Mouse (Mus musculus) midbrain, embryonic 15.5 days (tissue): ENCODE measurements around the gene Galnt4. TPM values are rescaled to one million over a fixed set of nuclear protein-coding genes. Genes with fewer than 3 reads are reported as not detected.

Experiments used
- ATAC-seq: fragments of 200-750 bp; cut with Nextera tagmentation; replicated peaks from 2 replicates; pipeline ENCODE4 v1.8.0; 2017; ENCODE audit warnings: moderate TSS enrichment
- H3K27ac ChIP-seq: fragments of 300-500 bp; sonication (generic); 2 replicates; pipeline ENCODE4 v1.5.1; 2015; ENCODE audit warnings: mild to moderate bottlenecking, inconsistent platforms
- H3K27me3 ChIP-seq: fragments of 300-500 bp; sonication (generic); replicated peaks from 2 replicates; pipeline ENCODE4 v1.6.1; 2015; ENCODE audit warnings: inconsistent platforms
- H3K36me3 ChIP-seq: fragments of 300-500 bp; sonication (generic); replicated peaks from 2 replicates; pipeline ENCODE4 v1.6.1; 2015; ENCODE audit warnings: inconsistent platforms
- H3K4me1 ChIP-seq: fragments of 300-500 bp; sonication (generic); 2 replicates; pipeline ENCODE4 v1.6.1; 2015; ENCODE audit warnings: inconsistent platforms
- H3K4me2 ChIP-seq: fragments of 300-500 bp; sonication (generic); 2 replicates; pipeline ENCODE4 v1.6.1; 2015; ENCODE audit warnings: inconsistent platforms, mild to moderate bottlenecking, moderate library complexity
- H3K4me3 ChIP-seq: fragments of 300-500 bp; sonication (generic); 2 replicates; pipeline ENCODE4 v1.5.1; 2015; ENCODE audit warnings: mild to moderate bottlenecking, inconsistent platforms
- H3K9ac ChIP-seq: fragments of 300-500 bp; sonication (generic); 2 replicates; pipeline ENCODE4 v1.6.1; 2015; ENCODE audit warnings: mild to moderate bottlenecking, inconsistent platforms
- H3K9me3 ChIP-seq: fragments of 300-500 bp; sonication (generic); 2 replicates; pipeline ENCODE4 v1.6.1; 2016; ENCODE audit warnings: inconsistent platforms
- WGBS: fragments of 180-500 bp; shearing (Covaris S2); methylation state at CpG from one replicate; pipeline ENCODE4 v1.1.7; 2015; ENCODE audit warnings: mixed read lengths; 5-methylcytosine and 5-hydroxymethylcytosine counted together
- polyA plus RNA-seq: library from polyadenylated mRNA; unstranded; fragments of >200 nt; fragmentation: Nextera tagmentation; extraction: Ambion mirVana; gene quantifications from 2 replicates; pipeline ENCODE4 v1.2.1, GENCODE M21; 2015

Galnt4 gene
- polyA plus RNA-seq, 1 experiment from 2014 or later, result 2.7 TPM

DNA sequence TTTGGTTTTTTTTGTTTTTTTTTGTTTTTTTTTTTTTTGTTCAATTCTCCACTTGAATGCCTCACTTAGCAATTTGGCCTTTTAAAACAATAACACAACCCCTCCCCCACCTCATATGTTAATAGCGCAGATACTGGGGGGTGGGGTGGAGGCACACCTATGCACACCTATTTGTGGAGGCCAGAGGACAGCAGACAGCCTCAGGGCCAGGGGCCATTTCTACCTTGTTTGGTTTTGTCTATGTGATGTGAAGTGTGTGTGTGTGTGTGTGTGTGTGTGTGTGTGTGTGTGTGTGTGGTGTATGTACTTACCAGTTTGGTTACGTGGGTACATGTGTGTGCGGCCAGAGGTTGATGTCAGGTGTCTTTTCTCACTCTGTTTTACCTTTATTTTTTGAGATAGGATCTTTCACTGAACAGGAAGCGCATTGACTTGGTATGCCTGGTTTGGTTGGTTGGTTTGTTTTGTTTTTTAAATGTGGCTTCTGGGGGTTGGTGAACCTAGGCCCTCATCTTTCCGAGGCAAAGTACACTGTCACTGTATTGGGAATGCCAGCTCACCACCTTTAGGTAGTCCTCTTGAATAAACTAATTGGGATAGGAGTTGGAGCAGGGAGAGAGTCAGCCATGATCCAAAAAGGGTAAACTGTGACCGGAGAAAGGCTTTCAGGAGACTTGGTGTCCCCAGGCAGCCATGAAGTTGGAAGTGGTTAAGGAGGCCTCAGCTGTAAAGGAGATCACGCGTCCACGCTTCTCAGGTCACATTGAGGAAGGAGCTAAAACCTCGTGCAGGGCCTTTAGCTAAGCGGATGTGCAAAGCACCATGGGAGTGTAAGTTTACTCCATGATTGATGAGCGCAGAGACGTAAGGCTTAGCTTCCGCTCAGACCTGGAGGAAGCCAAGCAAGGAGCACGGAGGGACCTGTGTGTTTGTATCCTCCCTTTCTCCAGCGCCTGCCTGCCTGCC, 9.0 kb downstream of the Galnt4 start:
- Histone ChIP-seq H3K9ac (no peak overlapping the region), H3K4me2 (no peak overlapping the region), H3K4me3 (no peak overlapping the region), H3K9me3 (no peaks in the 10 kb centered on the region), H3K27ac (no peak overlapping the region), H3K4me1 (peaks cover 14% of the 10 kb centered on the region; the same call in 1 of the 2 replicates), H3K36me3 (no peaks in the 10 kb centered on the region), H3K27me3 (no peaks in the 10 kb centered on the region)
- ATAC-seq, result no peak
- WGBS, result 93% methylated on average over 16 of the region's 16 CpGs

GRCm38 (mm10) chr10:99117876-99118275, 9.9 kb downstream of the Galnt4 start:
- Histone ChIP-seq H3K9ac (no peak overlapping the region), H3K36me3 (no peaks in the 10 kb centered on the region), H3K9me3 (no peaks in the 10 kb centered on the region), H3K4me2 (no peak overlapping the region), H3K27me3 (no peaks in the 10 kb centered on the region), H3K4me3 (no peak overlapping the region), H3K27ac (no peak overlapping the region), H3K4me1 (peaks cover 9% of the 10 kb centered on the region; the same call in 1 of the 2 replicates)
- ATAC-seq, result no peak
- 86% methylated on average over 10 of the region's 10 CpGs for WGBS

- Histone ChIP-seq H3K27me3 (no peaks in the 10 kb centered on the region), H3K4me2 (no peak overlapping the region), H3K9me3 (no peaks in the 10 kb centered on the region), H3K27ac (no peak overlapping the region), H3K36me3 (no peaks in the 10 kb centered on the region), H3K4me1 (0 out of 2 replicates have a peak, but pooled peaks cover 6% of the 10 kb centered on the region), H3K4me3 (no peak overlapping the region), H3K9ac (no peak overlapping the region)
- no peak for ATAC-seq
- WGBS, result 88% methylated on average over 6 of the region's 6 CpGs
These were observed 10.7 kb downstream of the Galnt4 start for GRCm38 (mm10) chr10:99118697-99119096.

DNA sequence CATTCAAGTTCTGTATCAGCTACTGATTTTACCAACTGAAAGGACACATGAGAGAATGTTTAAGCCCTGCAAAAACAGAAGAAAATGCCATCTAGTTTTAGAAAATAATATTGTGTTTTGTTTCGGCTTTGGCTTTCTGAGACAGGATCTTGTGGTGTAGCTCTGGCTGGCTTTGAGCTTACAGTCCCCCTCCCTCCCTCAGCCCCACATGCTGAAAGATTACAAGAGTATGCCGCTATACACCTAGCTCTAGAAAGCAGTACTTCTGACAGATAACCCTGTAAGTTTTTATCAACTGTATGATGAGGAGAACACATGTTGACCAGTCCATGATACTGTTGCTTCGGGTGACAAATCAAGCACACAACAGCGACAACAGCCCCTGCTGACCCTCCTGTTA, 11.5 kb downstream of the Galnt4 start:
- 91% methylated on average over 4 of the region's 4 CpGs for WGBS
- no peak for ATAC-seq
- H3K9ac ChIP-seq, result no peak overlapping the region

GRCm38 (mm10) chr10:99126225-99126624, 18.3 kb downstream of the Galnt4 start, which contains the start of gene Phxr2:
Phxr2 (minus strand) TSS chr10:99126325.
- no peak for ATAC-seq
- Histone ChIP-seq H3K36me3 (no peaks in the 10 kb centered on the region; the same call in 1 of the 2 replicates), H3K4me2 (no peak within 1 kb of the TSS), H3K27me3 (no peaks in the 10 kb centered on the region), H3K9me3 (no peaks in the 10 kb centered on the region), H3K4me3 (no peak within 1 kb of the TSS), H3K4me1 (no peaks in the 10 kb centered on the region), H3K9ac (no peak within 1 kb of the TSS), H3K27ac (no peak within 1 kb of the TSS)
- 90% methylated on average over 4 of the region's 4 CpGs for WGBS

More for the DNA sequence above, 11.5 kb downstream of the Galnt4 start:
- Histone ChIP-seq H3K4me2 (no peak overlapping the region), H3K36me3 (no peaks in the 10 kb centered on the region), H3K27ac (no peak overlapping the region), H3K4me1 (0 out of 2 replicates have a peak, but pooled peaks cover 6% of the 10 kb centered on the region), H3K27me3 (no peaks in the 10 kb centered on the region), H3K9me3 (no peaks in the 10 kb centered on the region), H3K4me3 (no peak overlapping the region)

GRCm38 (mm10) chr10:99126954-99127353, 19.0 kb downstream of the Galnt4 start:
- Histone ChIP-seq H3K27me3 (no peaks in the 10 kb centered on the region), H3K9me3 (no peaks in the 10 kb centered on the region), H3K9ac (no peak overlapping the region), H3K36me3 (no peaks in the 10 kb centered on the region; the same call in 1 of the 2 replicates), H3K4me2 (no peak overlapping the region), H3K4me3 (no peak overlapping the region), H3K4me1 (no peaks in the 10 kb centered on the region), H3K27ac (no peak overlapping the region)
- no peak for ATAC-seq
- WGBS, result 91% methylated on average over 14 of the region's 14 CpGs

DNA sequence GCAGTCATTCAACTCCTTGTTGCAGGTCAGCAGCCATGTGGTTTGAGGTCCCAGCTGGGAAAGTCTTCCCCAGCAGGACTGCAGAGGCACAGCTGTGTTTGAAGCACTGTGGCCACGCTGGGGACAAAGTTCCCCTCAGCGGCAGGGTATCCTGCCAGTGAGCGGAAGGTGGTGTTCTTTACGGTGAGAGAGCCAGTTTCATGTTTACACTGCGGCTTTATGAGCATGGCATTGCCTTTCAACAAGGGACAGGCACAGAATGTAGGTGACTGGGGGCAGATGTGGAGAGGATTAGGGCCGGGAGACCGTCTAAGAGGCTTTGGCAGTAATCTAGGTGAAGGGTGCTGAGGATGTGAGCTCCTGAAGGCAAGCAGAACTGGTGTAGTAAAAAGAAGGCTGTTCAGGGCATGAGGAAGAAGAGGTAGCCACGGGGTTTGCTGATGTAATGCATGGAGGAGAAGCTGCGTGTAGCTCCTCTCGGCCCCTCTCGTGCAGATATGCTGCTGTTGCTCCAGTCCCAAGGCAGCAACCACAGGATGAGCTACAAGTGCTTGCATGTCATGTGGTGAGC, 19.8 kb downstream of the Galnt4 start:
- Histone ChIP-seq H3K27ac (no peak overlapping the region), H3K9ac (no peak overlapping the region), H3K27me3 (no peaks in the 10 kb centered on the region), H3K4me3 (no peak overlapping the region), H3K4me1 (no peaks in the 10 kb centered on the region), H3K4me2 (no peak overlapping the region), H3K9me3 (no peaks in the 10 kb centered on the region), H3K36me3 (no peaks in the 10 kb centered on the region; the same call in 1 of the 2 replicates)
- 74% methylated on average over 11 of the region's 11 CpGs for WGBS
- no peak for ATAC-seq

DNA sequence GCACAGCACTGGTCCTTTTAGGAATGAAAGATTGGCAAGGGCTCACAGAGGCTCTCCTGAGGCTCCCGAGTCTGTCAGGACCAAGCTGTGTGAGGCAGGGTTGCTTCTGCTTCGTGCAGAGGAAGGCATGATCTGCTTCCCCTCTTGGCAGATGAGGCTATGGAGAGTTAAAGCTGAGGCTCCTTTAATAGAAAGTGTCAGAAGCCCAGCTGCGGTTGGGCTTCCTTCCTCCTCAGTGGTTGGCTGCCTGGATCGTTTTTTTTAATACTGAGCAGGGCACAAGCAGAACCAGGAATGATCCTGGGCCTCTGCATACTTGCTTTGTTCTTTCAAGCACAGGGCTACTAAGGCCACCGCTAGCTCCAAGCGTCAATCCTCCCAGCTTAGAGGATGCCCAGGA, 22.7 kb downstream of the Galnt4 start:
- WGBS, result 25% methylated on average over 6 of the region's 6 CpGs
- Histone ChIP-seq H3K4me1 (no peaks in the 10 kb centered on the region), H3K4me2 (no peak overlapping the region), H3K36me3 (no peaks in the 10 kb centered on the region; the same call in 1 of the 2 replicates), H3K27me3 (no peaks in the 10 kb centered on the region), H3K4me3 (no peak overlapping the region), H3K27ac (no peak overlapping the region), H3K9me3 (no peaks in the 10 kb centered on the region), H3K9ac (no peak overlapping the region)
- peak; percentile 8; the same call in 1 of the 2 replicates for ATAC-seq

GRCm38 (mm10) chr10:99131298-99131697, 23.3 kb downstream of the Galnt4 start:
- Histone ChIP-seq H3K9ac (no peak overlapping the region), H3K27ac (no peak overlapping the region)
- no peak for ATAC-seq

DNA sequence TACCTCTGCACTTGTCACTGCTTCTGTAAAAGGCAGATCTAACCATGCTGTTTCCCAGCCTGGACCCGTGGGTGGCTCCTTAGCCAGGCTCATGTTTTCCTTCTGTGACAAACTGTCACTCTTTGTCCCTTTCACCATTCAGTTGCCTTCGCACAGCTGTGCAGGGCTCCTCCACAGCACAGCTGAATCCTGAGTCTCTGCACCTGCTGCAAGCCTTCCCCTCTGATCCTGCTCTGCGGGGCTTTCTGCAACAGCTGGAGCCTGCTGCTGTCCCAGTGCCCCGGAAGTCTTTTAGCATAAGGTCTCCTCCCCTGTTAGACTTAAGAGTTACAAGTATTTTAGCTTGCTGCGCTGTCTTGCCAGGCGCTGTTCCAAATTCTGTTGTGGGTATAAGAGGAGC, 24.2 kb downstream of the Galnt4 start:
- H3K27me3 ChIP-seq, result no peaks in the 10 kb centered on the region
- 67% methylated on average over 6 of the region's 6 CpGs for WGBS
- 0 out of 2 replicates have a peak, but pooled peaks have one; percentile 43 for ATAC-seq
- no peak overlapping the region for H3K27ac ChIP-seq
- H3K4me3 ChIP-seq, result no peak overlapping the region
- H3K4me1 ChIP-seq, result no peaks in the 10 kb centered on the region
- no peak overlapping the region for H3K4me2 ChIP-seq
- H3K9me3 ChIP-seq, result no peaks in the 10 kb centered on the region
- no peaks in the 10 kb centered on the region for H3K36me3 ChIP-seq
- no peak overlapping the region for H3K9ac ChIP-seq

More at GRCm38 (mm10) chr10:99131298-99131697, 23.3 kb downstream of the Galnt4 start:
- H3K36me3 ChIP-seq, result no peaks in the 10 kb centered on the region; the same call in 1 of the 2 replicates
- no peaks in the 10 kb centered on the region for H3K9me3 ChIP-seq
- H3K4me3 ChIP-seq, result no peak overlapping the region
- no peaks in the 10 kb centered on the region for H3K4me1 ChIP-seq
- WGBS, result 40% methylated on average over 5 of the region's 5 CpGs
- no peak overlapping the region for H3K4me2 ChIP-seq
- H3K27me3 ChIP-seq, result no peaks in the 10 kb centered on the region

DNA sequence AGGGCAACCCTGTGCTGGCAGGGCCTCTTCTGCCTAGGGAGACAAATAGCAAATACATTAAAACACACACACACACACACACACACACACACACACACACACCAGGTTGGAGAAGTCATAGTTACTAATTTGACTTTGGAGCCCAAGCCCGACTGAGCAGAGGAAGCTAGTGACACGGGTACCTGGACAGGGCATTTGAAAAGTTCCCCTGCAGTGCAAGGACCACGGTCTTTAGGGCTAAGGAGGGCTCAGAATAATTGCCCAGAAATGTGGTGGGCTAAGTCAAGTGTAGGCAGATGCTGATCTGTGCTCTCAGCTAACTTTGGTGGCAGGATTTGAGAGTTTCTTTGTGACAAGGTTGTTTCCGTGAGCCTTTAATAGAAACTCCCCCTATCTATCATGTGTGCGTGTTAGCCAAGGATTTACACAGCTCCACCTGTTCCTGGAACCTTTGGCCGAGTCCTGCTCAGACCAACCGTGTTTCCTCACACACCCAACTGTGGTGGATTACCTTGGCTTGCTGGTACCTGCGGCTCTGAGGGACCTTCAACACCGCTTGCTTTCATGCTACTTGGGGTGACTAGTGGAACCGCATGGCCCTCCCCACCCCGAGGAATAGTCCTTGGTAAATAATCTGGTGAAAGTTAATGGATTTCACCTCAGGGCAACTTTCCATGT, 24.8 kb downstream of the Galnt4 start:
- H3K36me3 ChIP-seq, result no peaks in the 10 kb centered on the region
- no peaks in the 10 kb centered on the region for H3K9me3 ChIP-seq
- H3K4me3 ChIP-seq, result no peak overlapping the region
- 92% methylated on average over 11 of the region's 11 CpGs for WGBS
- no peak overlapping the region for H3K4me2 ChIP-seq
- no peaks in the 10 kb centered on the region for H3K4me1 ChIP-seq
- H3K27ac ChIP-seq, result no peak overlapping the region
- H3K9ac ChIP-seq, result no peak overlapping the region
- ATAC-seq, result no peak
- H3K27me3 ChIP-seq, result no peaks in the 10 kb centered on the region

GRCm38 (mm10) chr10:99133321-99133875, 25.4 kb downstream of the Galnt4 start:
- Histone ChIP-seq H3K9me3 (no peaks in the 10 kb centered on the region), H3K36me3 (no peaks in the 10 kb centered on the region), H3K27me3 (no peaks in the 10 kb centered on the region), H3K9ac (no peak overlapping the region), H3K4me2 (no peak overlapping the region), H3K27ac (no peak overlapping the region), H3K4me3 (no peak overlapping the region), H3K4me1 (no peaks in the 10 kb centered on the region)
- ATAC-seq, result no peak
- WGBS, result 93% methylated on average over 16 of the region's 16 CpGs
